Mouse (Mus musculus): ENCODE data around the gene Hivep1. TPM values are rescaled to one million over a fixed set of nuclear protein-coding genes. Genes with fewer than 3 reads are reported as not detected.

The Hivep1 gene
- total and polyA plus RNA-seq, 3 experiments, result 7.5 to 53.3 (median 24.9) TPM

- no peak overlapping the region for H3K4me3 ChIP-seq (replicated peaks in 1 of 3; ENCODE audit: low read depth in 2 of 3, low read length in 2 of 3, poor library complexity in 1 of 3)
- H3K4me1 ChIP-seq (ENCODE audit: control insufficient read depth in 1 of 2, insufficient read depth in 2 of 2), result peaks cover 10 to 52% of the 10 kb centered on the region in 2 experiments
- H3K79me2 ChIP-seq (replicated peaks; ENCODE audit: control insufficient read depth, extremely low read depth, insufficient read depth, poor library complexity, severe bottlenecking), result peaks cover 51% of the 10 kb centered on the region
- peaks cover 31 to 77% of the 10 kb centered on the region in 2 experiments for H3K36me3 ChIP-seq (replicated peaks in 1 of 2; ENCODE audit: control insufficient read depth in 1 of 2, insufficient read depth in 1 of 2, low read length in 1 of 2)
- no peak overlapping the region for H3K9ac ChIP-seq (ENCODE audit: insufficient read depth, low read depth)
- no peak for DNase-seq (ENCODE audit: extremely low read depth)
- no peak overlapping the region for H3K4me2 ChIP-seq (ENCODE audit: insufficient read depth, low read depth, poor library complexity, severe bottlenecking)
- no peaks in the 10 kb centered on the region for H3K9me3 ChIP-seq (replicated peaks; ENCODE audit: low read length)
- 0 out of 2 replicates have a peak overlapping the region, but pooled peaks have one; percentile 19 for H3K27ac ChIP-seq (ENCODE audit: insufficient read depth, low read depth)
- TF ChIP-seq MEF2A (IDR thresholded peaks at IDR 0.05; ENCODE audit: borderline replicate concordance, low read depth, low read length), result no peak
- TF ChIP-seq UBTF (IDR thresholded peaks at IDR 0.05; ENCODE audit: low read depth, low read length), result no peak
- TF ChIP-seq RCOR1 (conservative IDR thresholded peaks at IDR 0.05; ENCODE audit: low read depth, low read length), result no peak
- no peak for TF ChIP-seq GABPA (IDR thresholded peaks at IDR 0.05; ENCODE audit: insufficient replicate concordance, low read depth, low read length)
- no peak for TF ChIP-seq JUND (conservative IDR thresholded peaks at IDR 0.05; ENCODE audit: low read depth, low read length)
- TF ChIP-seq RAD21 (IDR thresholded peaks at IDR 0.05; ENCODE audit: low read depth, low read length), result no peak
- no peak for TF ChIP-seq POLR2A (IDR thresholded peaks at IDR 0.05; ENCODE audit: low read depth, low read length)
- TF ChIP-seq ZNF384 (IDR thresholded peaks at IDR 0.05; ENCODE audit: low read depth, low read length), result no peak
- no peak for TF ChIP-seq BHLHE40 (IDR thresholded peaks at IDR 0.05; ENCODE audit: low read depth, low read length)
- dilution Hi-C loops (cut with MboI; ENCODE audit: extremely low pct_ligation_motif_present, extremely low pct_unique_long_range_greater_than_20kb, low sequenced_read_pairs) (no loop called here), in situ Hi-C loops (cut with MboI; ENCODE audit: low pct_ligation_motif_present, low pct_unique_long_range_greater_than_20kb, low sequenced_read_pairs) (loop anchor here (10.0 kb wide), 1 partner anchor 95 kb away; the partner anchor contains the start of gene Hivep1)
- no peaks in the 10 kb centered on the region for H3K27me3 ChIP-seq (replicated peaks)
These were observed 97.7 kb downstream of the Hivep1 start for GRCm38 (mm10) chr13:42149328-42150071.

- Histone ChIP-seq H3K27me3 (replicated peaks) (no peaks in the 10 kb centered on the region), H3K4me2 (ENCODE audit: insufficient read depth, low read depth, poor library complexity, severe bottlenecking) (no peak overlapping the region), H3K4me1 (ENCODE audit: control insufficient read depth in 1 of 2, insufficient read depth in 2 of 2) (peaks cover 10 to 49% of the 10 kb centered on the region in 2 experiments), H3K9ac (ENCODE audit: insufficient read depth, low read depth) (no peak overlapping the region), H3K79me2 (replicated peaks; ENCODE audit: control insufficient read depth, extremely low read depth, insufficient read depth, poor library complexity, severe bottlenecking) (peaks cover 47% of the 10 kb centered on the region), H3K27ac (ENCODE audit: insufficient read depth, low read depth) (0 out of 2 replicates have a peak overlapping the region, but pooled peaks have one; percentile 19), H3K9me3 (replicated peaks; ENCODE audit: low read length) (no peaks in the 10 kb centered on the region), H3K4me3 (replicated peaks in 1 of 3; ENCODE audit: low read depth in 2 of 3, low read length in 2 of 3, poor library complexity in 1 of 3) (no peak overlapping the region), H3K36me3 (replicated peaks in 1 of 2; ENCODE audit: control insufficient read depth in 1 of 2, insufficient read depth in 1 of 2, low read length in 1 of 2) (peaks cover 36 to 80% of the 10 kb centered on the region in 2 experiments)
- TF ChIP-seq HCFC1 (IDR thresholded peaks at IDR 0.05; ENCODE audit: low read depth, low read length) (no peak), TCF12 (IDR thresholded peaks at IDR 0.05; ENCODE audit: low read depth, low read length) (no peak), USF2 (conservative IDR thresholded peaks at IDR 0.05; ENCODE audit: low read depth, low read length) (no peak), RAD21 (IDR thresholded peaks at IDR 0.05; ENCODE audit: low read depth, low read length) (no peak), CTCF (conservative IDR thresholded peaks at IDR 0.05 in 1 of 2, IDR thresholded peaks at IDR 0.05 in 1 of 2; ENCODE audit: low read depth in 2 of 2, low read length in 2 of 2) (no peak)
- DNase-seq (ENCODE audit: extremely low read depth), result no peak
- dilution Hi-C loops (cut with MboI; ENCODE audit: extremely low pct_ligation_motif_present, extremely low pct_unique_long_range_greater_than_20kb, low sequenced_read_pairs) (no loop called here), in situ Hi-C loops (cut with MboI; ENCODE audit: low pct_ligation_motif_present, low pct_unique_long_range_greater_than_20kb, low sequenced_read_pairs) (no loop called here)
These were observed 98.2 kb downstream of the Hivep1 start for GRCm38 (mm10) chr13:42150072-42150450.

Measured in CH12.LX (cell line).